Mouse (Mus musculus) hindbrain, embryonic 10.5 days (tissue): ENCODE data around the gene Olfr541. TPM values are rescaled to one million over a fixed set of nuclear protein-coding genes. Genes with fewer than 3 reads are reported as not detected.

Experiments used
- DNase-seq: peaks from one replicate; pipeline ENCODE4 v3.0.0-alpha.2; 2017; ENCODE audit warnings: low spot score
- H3K27ac ChIP-seq: fragments of 300-500 bp; sonication (generic); 2 replicates; pipeline ENCODE4 v1.5.1; 2016; ENCODE audit warnings: mild to moderate bottlenecking, moderate library complexity
- H3K27me3 ChIP-seq: fragments of 300-500 bp; sonication (generic); 2 replicates; pipeline ENCODE4 v1.6.1; 2016; ENCODE audit warnings: mild to moderate bottlenecking; ENCODE audit not compliant: poor library complexity, insufficient read depth, severe bottlenecking
- H3K36me3 ChIP-seq: fragments of 300-500 bp; sonication (generic); 2 replicates; pipeline ENCODE4 v1.6.1; 2016; ENCODE audit warnings: mild to moderate bottlenecking, moderate library complexity
- H3K4me1 ChIP-seq: fragments of 300-500 bp; sonication (generic); replicated peaks from 2 replicates; pipeline ENCODE4 v1.6.1; 2016; ENCODE audit warnings: mild to moderate bottlenecking
- H3K4me3 ChIP-seq: fragments of 300-500 bp; sonication (generic); 2 replicates; pipeline ENCODE4 v1.5.1; 2016; ENCODE audit warnings: mild to moderate bottlenecking, moderate library complexity
- H3K9me3 ChIP-seq: fragments of 300-500 bp; sonication (generic); 2 replicates; pipeline ENCODE4 v1.6.1; 2016; ENCODE audit warnings: mild to moderate bottlenecking, moderate library complexity
- WGBS: fragments of 180-500 bp; shearing (Covaris S2); methylation state at CpG from one replicate; pipeline ENCODE4 v1.1.7; 2016; 5-methylcytosine and 5-hydroxymethylcytosine counted together
- polyA plus RNA-seq: library from polyadenylated mRNA; unstranded; fragments of >200 nt; fragmentation: Nextera tagmentation; extraction: Ambion mirVana; gene quantifications from 2 replicates; pipeline ENCODE4 v1.2.1, GENCODE M21; 2016

Olfr541 gene
- polyA plus RNA-seq, 1 experiment from 2014 or later: not detected

- Histone ChIP-seq H3K9me3 (no peaks in the 10 kb centered on the region), H3K36me3 (no peaks in the 10 kb centered on the region), H3K4me3 (no peak overlapping the region), H3K27ac (no peak overlapping the region), H3K4me1 (no peaks in the 10 kb centered on the region), H3K27me3 (no peaks in the 10 kb centered on the region)
- no peak for DNase-seq
- 83% methylated on average over 6 of the region's 6 CpGs for WGBS
Observed at GRCm38 (mm10) chr7:140748116-140748826, 51.2 kb downstream of the Olfr541 start.

- 83% methylated on average over 3 of the region's 3 CpGs for WGBS
- H3K4me1 ChIP-seq: no peaks in the 10 kb centered on the region
- no peak for DNase-seq
- H3K4me3 ChIP-seq: no peak overlapping the region
- no peaks in the 10 kb centered on the region for H3K36me3 ChIP-seq
- H3K27ac ChIP-seq: no peak overlapping the region
- H3K27me3 ChIP-seq: no peaks in the 10 kb centered on the region
- H3K9me3 ChIP-seq: 0 out of 2 replicates have a peak, but pooled peaks cover 5% of the 10 kb centered on the region
Observed at GRCm38 (mm10) chr7:140748827-140749160, 51.7 kb downstream of the Olfr541 start.

GRCm38 (mm10) chr7:140754556-140754955, 57.5 kb downstream of the Olfr541 start:
- no peak overlapping the region for H3K4me3 ChIP-seq
- DNase-seq: no peak
- no peak overlapping the region for H3K27ac ChIP-seq
- peaks cover 11% of the 10 kb centered on the region; the same call in 1 of the 2 replicates for H3K9me3 ChIP-seq
- no peaks in the 10 kb centered on the region for H3K27me3 ChIP-seq
- no peaks in the 10 kb centered on the region for H3K4me1 ChIP-seq
- H3K36me3 ChIP-seq: no peaks in the 10 kb centered on the region

Other genes starting within 250 kb of the Olfr541 start
- not detected in 2 replicates for gene Olfr533, start 233.9 kb upstream of the Olfr541 start, polyA plus RNA-seq
- not detected in 2 replicates for gene Olfr535, start 213.1 kb upstream of the Olfr541 start, polyA plus RNA-seq
- not detected in 2 replicates for gene Olfr536, start 189.9 kb upstream of the Olfr541 start, polyA plus RNA-seq
- not detected in 2 replicates for gene Olfr538, start 129.4 kb upstream of the Olfr541 start, polyA plus RNA-seq
- not detected in 2 replicates for gene Olfr46, start 96.0 kb upstream of the Olfr541 start, polyA plus RNA-seq
- gene Olfr61, start 68.3 kb upstream of the Olfr541 start, polyA plus RNA-seq: not detected in 2 replicates
- gene Olfr53, start 50.8 kb upstream of the Olfr541 start, polyA plus RNA-seq: not detected in 2 replicates
- gene Olfr539, start 37.3 kb upstream of the Olfr541 start, polyA plus RNA-seq: 0.01 TPM in 1 of 2 replicates, not detected in the other
- gene Olfr45, start 15.3 kb upstream of the Olfr541 start, polyA plus RNA-seq: not detected in 2 replicates
- not detected in 2 replicates for gene Cyp2e1, start 66.5 kb downstream of the Olfr541 start, polyA plus RNA-seq
- gene Syce1, start 90.6 kb downstream of the Olfr541 start, polyA plus RNA-seq: 0.27 TPM in 1 of 2 replicates, not detected in the other
- gene Zfp941, start 124.9 kb downstream of the Olfr541 start, polyA plus RNA-seq: 3.5 and 5.1 TPM in 2 replicates
- gene Urah, start 137.8 kb downstream of the Olfr541 start, polyA plus RNA-seq: 0.71 and 0.97 TPM in 2 replicates
- gene Scgb1c1, start 148.3 kb downstream of the Olfr541 start, polyA plus RNA-seq: not detected in 2 replicates
- not detected in 2 replicates for gene Odf3, start 150.5 kb downstream of the Olfr541 start, polyA plus RNA-seq
- not detected in 2 replicates for gene Gm45785, start 159.1 kb downstream of the Olfr541 start, polyA plus RNA-seq
- gene Ric8a, start 159.7 kb downstream of the Olfr541 start, polyA plus RNA-seq: 67.0 and 81.7 TPM in 2 replicates
- gene Bet1l, start 160.3 kb downstream of the Olfr541 start, polyA plus RNA-seq: 20.9 and 28.8 TPM in 2 replicates
- 325 and 344 TPM in 2 replicates for gene Psmd13, start 184.7 kb downstream of the Olfr541 start, polyA plus RNA-seq
- gene Sirt3, start 185.0 kb downstream of the Olfr541 start, polyA plus RNA-seq: 27.3 and 28.3 TPM in 2 replicates
- not detected in 2 replicates for gene Cox8b, start 203.2 kb downstream of the Olfr541 start, polyA plus RNA-seq
- gene Nlrp6, start 223.6 kb downstream of the Olfr541 start, polyA plus RNA-seq: 0.21 TPM in 1 of 2 replicates, not detected in the other
- 16.8 and 17.0 TPM in 2 replicates for gene Pgghg, start 244.1 kb downstream of the Olfr541 start, polyA plus RNA-seq